Mouse (Mus musculus) ES-E14 (cell line): Measurements from ENCODE around the gene Paxx. TPM values are rescaled to one million over a fixed set of nuclear protein-coding genes. Genes with fewer than 3 reads are reported as not detected.

Experiments used
- DNase-seq: peaks from one replicate; pipeline ENCODE4 v3.0.0-alpha.2; 2013; ENCODE audit warnings: low read depth, low spot score
- H3K27ac ChIP-seq: 2 replicates; pipeline ENCODE4 v1.5.1; 2012; ENCODE audit warnings: low read depth, mild to moderate bottlenecking, low read length, moderate library complexity, mixed read lengths; ENCODE audit not compliant: poor library complexity, insufficient read depth, severe bottlenecking
- H3K36me3 ChIP-seq: 2 replicates; pipeline ENCODE4 v1.6.1; 2012; ENCODE audit warnings: mild to moderate bottlenecking, low read length, moderate library complexity, mixed read lengths; ENCODE audit not compliant: control insufficient read depth, poor library complexity, insufficient read depth, severe bottlenecking
- H3K4me1 ChIP-seq, 2 experiments: fragments of 150-350 bp in 1 of 2; sonication (generic) in 1 of 2; 2 replicates each; pipeline ENCODE4 v1.6.1; 2012; ENCODE audit warnings: low read length in 2 of 2, mild to moderate bottlenecking in 1 of 2, mixed read lengths in 1 of 2; ENCODE audit not compliant: control insufficient read depth in 2 of 2, insufficient read depth in 2 of 2, poor library complexity in 1 of 2
- H3K4me3 ChIP-seq, 2 experiments: fragments of 150-350 bp in 1 of 2; sonication (generic) in 1 of 2; 2 replicates each; pipeline ENCODE4 v1.5.1; 2012; ENCODE audit warnings: low read length in 2 of 2, low read depth in 1 of 2, mild to moderate bottlenecking in 1 of 2, mixed read lengths in 1 of 2; ENCODE audit not compliant: insufficient read depth in 1 of 2, poor library complexity in 1 of 2, severe bottlenecking in 1 of 2
- H3K9ac ChIP-seq: 2 replicates; pipeline ENCODE4 v1.6.1; 2012; ENCODE audit warnings: low read depth, mild to moderate bottlenecking, low read length, mixed read lengths; ENCODE audit not compliant: poor library complexity, insufficient read depth, severe bottlenecking
- H3K9me3 ChIP-seq: fragments of 150-350 bp; sonication (generic); 2 replicates; pipeline ENCODE4 v1.6.1; 2012; ENCODE audit warnings: low read depth, mild to moderate bottlenecking, low read length; ENCODE audit not compliant: control insufficient read depth, insufficient read depth
- CHD2 ChIP-seq: IDR thresholded peaks from 2 replicates; pipeline ENCODE4 v1.6.1; 2014; ENCODE audit warnings: mild to moderate bottlenecking, low read depth, low read length, inconsistent platforms
- HCFC1 ChIP-seq: IDR thresholded peaks from 2 replicates; pipeline ENCODE4 v1.6.1; 2012; ENCODE audit warnings: low read length, inconsistent platforms, borderline replicate concordance; ENCODE audit not compliant: insufficient read depth
- MAFK ChIP-seq: IDR thresholded peaks from 2 replicates; pipeline ENCODE4 v1.6.1; 2014; ENCODE audit warnings: mild to moderate bottlenecking, low read depth, low read length, inconsistent platforms; ENCODE audit not compliant: insufficient read depth
- ZC3H11A ChIP-seq: IDR thresholded peaks from 2 replicates; pipeline ENCODE4 v1.6.1; 2012; ENCODE audit warnings: low read depth, mild to moderate bottlenecking, inconsistent platforms, low read length, borderline replicate concordance
- ZNF384 ChIP-seq: IDR thresholded peaks from 2 replicates; pipeline ENCODE4 v1.6.1; 2012; ENCODE audit warnings: low read depth, low read length, inconsistent platforms
- in situ Hi-C, 2 experiments: fragments of 600-800 bp; cut with MboI; formaldehyde crosslinking; loops; one replicate each; pipeline ENCODE4 v1.15.1; 2025; ENCODE audit warnings: low sequenced_read_pairs in 2 of 2, inconsistent platforms in 1 of 2; ENCODE audit not compliant: unreplicated experiment in 2 of 2
- total RNA-seq: library from RNA; depleted of rRNA; stranded (reverse); fragments of 300-350 nt; gene quantifications from 2 replicates; pipeline ENCODE4 v1.2.3, GENCODE M21; 2012

Gene Paxx
- total RNA-seq, 1 experiment: 4.8 TPM

DNA sequence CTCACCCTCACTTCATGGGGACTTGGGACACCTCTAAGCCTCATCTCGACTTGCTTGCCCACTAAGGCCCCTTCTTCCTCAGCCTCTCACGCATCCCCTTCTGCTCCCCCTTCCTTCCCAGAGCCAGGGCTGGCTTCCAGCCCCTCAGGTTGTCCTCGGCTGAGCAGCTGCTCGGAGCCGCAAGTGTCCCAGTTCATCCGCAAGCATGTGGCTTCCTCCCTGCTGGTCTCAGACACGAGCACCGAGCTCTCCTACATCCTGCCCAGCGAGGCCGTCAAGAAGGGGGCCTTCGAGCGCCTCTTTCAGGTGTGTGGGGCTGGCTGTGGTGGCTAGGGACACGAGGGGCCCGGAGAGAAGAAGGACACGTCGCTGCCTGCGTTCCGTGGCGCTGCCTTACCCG lies 19.8 kb downstream of the Paxx start:
- peaks cover 33% of the 10 kb centered on the region; the same call in 1 of the 2 replicates for H3K36me3 ChIP-seq
- H3K27ac ChIP-seq: no peak overlapping the region
- H3K9me3 ChIP-seq: no peaks in the 10 kb centered on the region
- H3K4me3 ChIP-seq: no peak overlapping the region
- H3K9ac ChIP-seq: no peak overlapping the region
- no peak for DNase-seq
- TF ChIP-seq MAFK (no peak), HCFC1 (no peak)
- peaks cover 0 to 3% of the 10 kb centered on the region in 2 experiments; a peak in 1 of 4 replicates for H3K4me1 ChIP-seq
- in situ Hi-C loops: no loop called here

DNA sequence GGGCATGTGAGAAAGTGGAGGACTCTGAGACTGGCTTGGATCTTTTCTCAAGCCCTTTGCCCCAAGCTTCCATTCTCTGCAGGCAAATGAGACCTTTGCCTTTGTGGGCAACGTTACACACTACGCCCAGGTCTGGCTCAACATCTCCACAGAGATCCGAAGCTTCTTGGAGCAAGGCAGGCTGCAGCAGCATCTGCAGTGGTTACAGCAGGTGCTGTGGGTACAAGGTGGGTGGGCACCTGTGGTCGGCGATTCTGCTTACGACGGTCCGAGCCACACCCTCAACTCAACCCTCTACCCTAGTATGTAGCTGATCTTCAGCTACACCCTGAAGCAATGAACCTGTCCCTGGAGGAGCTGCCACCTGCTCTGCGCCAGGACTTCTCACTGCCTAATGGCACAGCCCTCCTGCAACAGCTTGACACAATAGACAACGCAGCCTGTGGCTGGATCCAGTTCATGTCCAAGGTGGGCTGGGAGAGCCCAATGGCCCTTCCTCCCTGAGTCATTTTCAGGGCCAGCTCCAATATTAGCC lies 24.5 kb downstream of the Paxx start:
- in situ Hi-C loops: no loop called here
- Histone ChIP-seq H3K36me3 (peaks cover 27% of the 10 kb centered on the region; the same call in 1 of the 2 replicates), H3K9me3 (no peaks in the 10 kb centered on the region), H3K4me3 (no peak overlapping the region), H3K9ac (no peak overlapping the region), H3K4me1 (peaks cover 0 to 3% of the 10 kb centered on the region in 2 experiments; a peak in 1 of 4 replicates), H3K27ac (no peak overlapping the region)
- DNase-seq: no peak
- TF ChIP-seq CHD2 (no peak), ZNF384 (no peak), HCFC1 (no peak), ZC3H11A (no peak), MAFK (no peak)

DNA sequence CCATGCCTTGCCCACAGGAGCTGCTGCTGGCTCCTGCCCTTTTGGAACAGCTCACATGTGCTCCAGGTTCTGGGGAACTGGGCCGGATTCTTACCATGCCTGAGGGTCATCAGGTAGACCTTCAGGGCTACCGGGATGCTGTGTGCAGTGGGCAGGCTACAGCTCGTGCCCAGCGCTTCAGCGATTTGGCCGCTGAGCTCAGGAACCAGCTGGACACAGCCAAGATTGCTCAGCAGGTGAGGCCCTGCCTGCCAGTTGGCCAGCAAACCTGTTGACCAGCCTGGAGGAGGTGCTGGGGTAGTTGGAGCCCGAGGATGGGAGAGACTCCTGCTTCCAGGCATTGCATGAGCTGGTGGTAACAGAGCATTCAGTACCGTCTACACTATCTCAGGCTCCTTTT lies 26.6 kb downstream of the Paxx start:
- in situ Hi-C loops: no loop called here
- no peak for TF ChIP-seq ZNF384
- TF ChIP-seq ZC3H11A: no peak
- TF ChIP-seq MAFK: no peak
- no peak for TF ChIP-seq HCFC1
- no peak for TF ChIP-seq CHD2
- Histone ChIP-seq H3K4me3 (no peak overlapping the region), H3K9me3 (no peaks in the 10 kb centered on the region), H3K36me3 (peaks cover 27% of the 10 kb centered on the region; the same call in 1 of the 2 replicates), H3K27ac (no peak overlapping the region), H3K4me1 (peaks cover 0 to 5% of the 10 kb centered on the region in 2 experiments; a peak in 1 of 4 replicates), H3K9ac (no peak overlapping the region)
- DNase-seq: no peak

DNA sequence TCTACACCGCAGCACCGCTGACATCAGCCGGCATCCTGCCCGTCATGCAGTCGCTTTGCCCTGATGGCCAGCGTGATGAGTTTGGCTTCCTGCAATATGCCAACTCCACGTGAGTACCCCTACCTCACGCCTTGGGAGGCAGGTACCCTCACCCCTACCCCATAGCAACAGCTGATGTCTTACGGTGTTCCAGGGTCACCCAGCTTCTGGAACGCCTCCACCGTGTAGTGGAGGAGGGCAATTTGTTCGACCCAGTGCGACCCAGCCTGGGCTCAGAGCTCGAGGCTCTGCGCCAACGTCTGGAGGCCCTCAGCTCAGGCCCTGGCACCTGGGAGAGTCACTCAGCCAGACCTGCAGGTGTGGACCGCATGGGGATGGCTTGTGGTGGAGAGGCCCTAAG lies 27.8 kb downstream of the Paxx start:
- in situ Hi-C loops: no loop called here
- no peak overlapping the region for H3K27ac ChIP-seq
- no peak for DNase-seq
- H3K4me1 ChIP-seq: peaks cover 0 to 7% of the 10 kb centered on the region in 2 experiments; a peak in 1 of 4 replicates
- TF ChIP-seq CHD2 (no peak), MAFK (no peak), ZC3H11A (no peak)
- H3K36me3 ChIP-seq: peaks cover 23% of the 10 kb centered on the region; the same call in 1 of the 2 replicates
- H3K4me3 ChIP-seq: no peak overlapping the region
- H3K9ac ChIP-seq: no peak overlapping the region
- no peaks in the 10 kb centered on the region for H3K9me3 ChIP-seq

- TF ChIP-seq ZNF384: no peak
- TF ChIP-seq MAFK: no peak
- no peak for TF ChIP-seq ZC3H11A
- no peak for TF ChIP-seq CHD2
- no peak for TF ChIP-seq HCFC1
- Histone ChIP-seq H3K36me3 (peaks cover 21% of the 10 kb centered on the region; the same call in 1 of the 2 replicates), H3K4me1 (peaks cover 0 to 4% of the 10 kb centered on the region in 2 experiments; a peak in 1 of 4 replicates), H3K4me3 (no peak overlapping the region), H3K9ac (no peak overlapping the region), H3K9me3 (no peaks in the 10 kb centered on the region), H3K27ac (no peak overlapping the region)
- no peak for DNase-seq
- in situ Hi-C loops: no loop called here
Observed at GRCm38 (mm10) chr2:25432326-25433098, 28.4 kb downstream of the Paxx start.
